Mouse (Mus musculus) midbrain, postnatal 0 days (tissue): Measurements from ENCODE around the gene Zfp59. TPM values are rescaled to one million over a fixed set of nuclear protein-coding genes. Genes with fewer than 3 reads are reported as not detected.

Experiments
- ATAC-seq: fragments of 200-750 bp; cut with Nextera tagmentation; 2 replicates; pipeline ENCODE4 v1.8.0; 2017; ENCODE audit warnings: moderate number of reproducible peaks, mild to moderate bottlenecking, moderate TSS enrichment, moderate library complexity; ENCODE audit not compliant: low FRiP score
- DNase-seq: peaks from one replicate; pipeline ENCODE4 v3.0.0-alpha.2; 2015; ENCODE audit warnings: low spot score
- H3K27ac ChIP-seq: fragments of 300-500 bp; sonication (generic); 2 replicates; pipeline ENCODE4 v1.5.1; 2014; ENCODE audit warnings: low read depth, mild to moderate bottlenecking, low read length, mixed read lengths
- H3K27me3 ChIP-seq: fragments of 300-500 bp; sonication (generic); 2 replicates; pipeline ENCODE4 v1.6.1; 2014; ENCODE audit warnings: low read length, control low read depth, mixed read lengths; ENCODE audit not compliant: insufficient read depth
- H3K36me3 ChIP-seq: fragments of 300-500 bp; sonication (generic); 2 replicates; pipeline ENCODE4 v1.6.1; 2014; ENCODE audit warnings: low read length, control low read depth, mixed read lengths; ENCODE audit not compliant: insufficient read depth
- H3K4me1 ChIP-seq: fragments of 300-500 bp; sonication (generic); 2 replicates; pipeline ENCODE4 v1.6.1; 2014; ENCODE audit warnings: mild to moderate bottlenecking, control low read depth, antibody characterized with exemption, low read length, mixed read lengths; ENCODE audit not compliant: insufficient read depth
- H3K4me2 ChIP-seq: fragments of 300-500 bp; sonication (generic); 2 replicates; pipeline ENCODE4 v1.6.1; 2014; ENCODE audit warnings: low read depth, mild to moderate bottlenecking, low read length, mixed read lengths; ENCODE audit not compliant: poor library complexity, severe bottlenecking
- H3K4me3 ChIP-seq: fragments of 300-500 bp; sonication (generic); 2 replicates; pipeline ENCODE4 v1.5.1; 2014; ENCODE audit warnings: low read depth, mild to moderate bottlenecking, low read length, moderate library complexity
- H3K9ac ChIP-seq: fragments of 300-500 bp; sonication (generic); replicated peaks from 2 replicates; pipeline ENCODE4 v1.6.1; 2014; ENCODE audit warnings: mild to moderate bottlenecking, low read length, moderate library complexity, mixed read lengths; ENCODE audit not compliant: poor library complexity, severe bottlenecking
- H3K9me3 ChIP-seq: fragments of 300-500 bp; sonication (generic); 2 replicates; pipeline ENCODE4 v1.6.1; 2016; ENCODE audit warnings: low read length, control low read depth
- CTCF ChIP-seq: IDR thresholded peaks from 2 replicates; pipeline ENCODE4 v1.5.1; 2016; ENCODE audit warnings: antibody characterized with exemption, mild to moderate bottlenecking
- WGBS: fragments of 180-500 bp; shearing (Covaris S2); extraction: QIAGEN DNeasy Blood & Tissue Kit; methylation state at CpG from one replicate; pipeline ENCODE4 v1.1.7; 2014; 5-methylcytosine and 5-hydroxymethylcytosine counted together
- polyA plus RNA-seq: library from polyadenylated mRNA; unstranded; fragments of >200 nt; fragmentation: Nextera tagmentation; extraction: Ambion mirVana; gene quantifications from 2 replicates; pipeline ENCODE4 v1.2.1, GENCODE M21; 2015
- total RNA-seq: library from RNA; depleted of rRNA; stranded (reverse); fragments of >200 nt; gene quantifications from 2 replicates; pipeline ENCODE4 v1.2.3, GENCODE M21; 2014

The Zfp59 gene
- total and polyA plus RNA-seq, 2 experiments from 2014 or later: 4.7 to 6.8 TPM

GRCm38 (mm10) chr7:27822611-27823010 is 15.8 kb upstream of the Zfp59 start:
- Histone ChIP-seq H3K27ac (no peak overlapping the region), H3K36me3 (peaks cover 15% of the 10 kb centered on the region; the same call in 1 of the 2 replicates), H3K9me3 (0 out of 2 replicates have a peak, but pooled peaks cover 3% of the 10 kb centered on the region), H3K27me3 (no peaks in the 10 kb centered on the region), H3K9ac (no peak overlapping the region), H3K4me3 (no peak overlapping the region), H3K4me2 (no peak overlapping the region), H3K4me1 (no peaks in the 10 kb centered on the region)
- DNase-seq: no peak
- ATAC-seq: no peak
- TF ChIP-seq CTCF: no peak

GRCm38 (mm10) chr7:27834131-27834530 is 4.3 kb upstream of the Zfp59 start:
- Histone ChIP-seq H3K4me1 (no peaks in the 10 kb centered on the region), H3K4me2 (no peak overlapping the region), H3K4me3 (no peak overlapping the region), H3K27ac (no peak overlapping the region), H3K36me3 (no peaks in the 10 kb centered on the region), H3K27me3 (no peaks in the 10 kb centered on the region), H3K9ac (no peak overlapping the region), H3K9me3 (no peaks in the 10 kb centered on the region)
- DNase-seq (no peak), ATAC-seq (no peak)
- 85% methylated on average over 2 of the region's 2 CpGs for WGBS
- no peak for TF ChIP-seq CTCF

DNA sequence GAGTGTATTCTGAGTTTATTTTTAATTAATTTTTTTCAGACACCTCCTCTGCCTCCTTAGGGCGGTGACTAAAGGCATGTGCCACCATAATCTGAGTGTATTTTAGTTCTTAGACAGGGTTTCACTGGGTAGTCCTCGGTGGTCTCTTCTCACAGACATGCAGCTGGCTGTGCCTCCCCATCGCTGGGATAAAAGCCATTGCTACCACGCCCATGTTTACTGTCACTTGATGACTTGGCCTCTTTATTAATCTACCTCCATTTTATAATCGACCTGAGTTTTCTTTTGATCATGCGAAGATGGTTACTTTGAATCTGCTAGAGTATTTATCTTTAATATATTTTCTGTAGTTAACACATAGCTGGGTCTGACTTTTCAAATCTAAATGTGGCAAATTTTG is 511 bp upstream of the Zfp59 start:
- no peak for TF ChIP-seq CTCF
- H3K4me3 ChIP-seq: peak overlapping the region; percentile 42
- H3K27ac ChIP-seq: peak overlapping the region; percentile 81
- DNase-seq: peak; percentile 19
- H3K4me1 ChIP-seq: no peaks in the 10 kb centered on the region
- no peaks in the 10 kb centered on the region for H3K27me3 ChIP-seq
- H3K4me2 ChIP-seq: peak overlapping the region; percentile 60
- H3K9me3 ChIP-seq: no peaks in the 10 kb centered on the region
- no peaks in the 10 kb centered on the region for H3K36me3 ChIP-seq
- WGBS: 21% methylated on average over 6 of the region's 6 CpGs
- H3K9ac ChIP-seq: peak overlapping the region; percentile 59
- peak; percentile 47; the same call in 1 of the 2 replicates for ATAC-seq

GRCm38 (mm10) chr7:27839596-27839995 is 1.2 kb downstream of the Zfp59 start:
- Histone ChIP-seq H3K4me3 (no peak overlapping the region), H3K9me3 (no peaks in the 10 kb centered on the region), H3K36me3 (peaks cover under 1% of the 10 kb centered on the region; the same call in 1 of the 2 replicates), H3K27me3 (no peaks in the 10 kb centered on the region), H3K4me2 (peak overlapping the region; percentile 60; the same call in 1 of the 2 replicates), H3K27ac (no peak overlapping the region), H3K4me1 (no peaks in the 10 kb centered on the region), H3K9ac (no peak overlapping the region)
- 93% methylated on average over 7 of the region's 7 CpGs for WGBS
- ATAC-seq: no peak
- no peak for DNase-seq
- TF ChIP-seq CTCF: no peak

DNA sequence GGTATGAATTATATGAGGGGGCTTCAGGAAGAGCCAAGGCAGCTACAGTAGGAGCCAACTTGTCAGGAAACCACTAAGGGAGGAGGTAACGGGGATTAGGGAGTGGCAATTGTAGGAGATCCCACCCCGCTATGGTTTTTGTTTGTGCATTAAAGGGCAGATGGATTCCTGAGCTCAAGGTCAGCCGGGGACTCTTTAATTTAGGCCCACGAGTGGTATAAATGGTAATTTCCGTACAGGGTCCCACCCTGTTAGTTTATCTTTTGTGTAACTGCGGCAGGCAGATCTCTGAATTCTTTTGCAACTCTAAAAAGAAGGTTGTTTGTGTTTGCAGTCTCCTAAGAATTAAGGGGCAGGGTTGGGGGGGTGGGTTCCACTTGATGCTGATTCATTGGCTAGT is 1.7 kb downstream of the Zfp59 start:
- Histone ChIP-seq H3K27me3 (no peaks in the 10 kb centered on the region), H3K9me3 (no peaks in the 10 kb centered on the region), H3K9ac (no peak overlapping the region), H3K4me1 (no peaks in the 10 kb centered on the region), H3K4me2 (no peak overlapping the region), H3K4me3 (no peak overlapping the region), H3K36me3 (peaks cover 5% of the 10 kb centered on the region), H3K27ac (no peak overlapping the region)
- no peak for TF ChIP-seq CTCF
- WGBS: 84% methylated on average over 6 of the region's 6 CpGs
- DNase-seq: no peak
- ATAC-seq: no peak

- H3K36me3 ChIP-seq: peaks cover 7% of the 10 kb centered on the region
- 96% methylated on average over 1 of the region's 1 CpGs for WGBS
- H3K27ac ChIP-seq: no peak within 1 kb of the TSS
- H3K9me3 ChIP-seq: no peaks in the 10 kb centered on the region
- DNase-seq: no peak
- no peaks in the 10 kb centered on the region for H3K4me1 ChIP-seq
- no peak within 1 kb of the TSS for H3K4me2 ChIP-seq
- no peak for TF ChIP-seq CTCF
- no peaks in the 10 kb centered on the region for H3K27me3 ChIP-seq
- no peak for ATAC-seq
- no peak within 1 kb of the TSS for H3K4me3 ChIP-seq
- no peak within 1 kb of the TSS for H3K9ac ChIP-seq
These were observed 18.8 kb downstream of the Zfp59 start, which contains the start of gene Zfp607a for GRCm38 (mm10) chr7:27857227-27857626. TSS of gene Zfp607a (plus strand) at chr7:27857527.
